Mouse (Mus musculus) neural tube, embryonic 14.5 days (tissue): ENCODE measurements at regions not wholly inside any gene's neighbourhood (a gene's known extent, or its start where the extent isn't known, plus 50 kb on each side); places are given as distances from the start of the nearest gene placed in this dataset.

Source experiments
- ATAC-seq: fragments of 200-750 bp; cut with Nextera tagmentation; 2 replicates; pipeline ENCODE4 v1.8.0; 2017; ENCODE audit warnings: low read depth, mild to moderate bottlenecking, moderate TSS enrichment, moderate library complexity
- H3K27ac ChIP-seq: fragments of 300-500 bp; sonication (generic); 2 replicates; pipeline ENCODE4 v1.5.1; 2014; ENCODE audit warnings: low read depth, mild to moderate bottlenecking, control low read depth, low read length, moderate library complexity, mixed read lengths
- H3K27me3 ChIP-seq: fragments of 300-500 bp; sonication (generic); 2 replicates; pipeline ENCODE4 v1.6.1; 2014; ENCODE audit warnings: low read length; ENCODE audit not compliant: control insufficient read depth, insufficient read depth
- H3K36me3 ChIP-seq: fragments of 300-500 bp; sonication (generic); 2 replicates; pipeline ENCODE4 v1.6.1; 2014; ENCODE audit warnings: low read length, mixed read lengths; ENCODE audit not compliant: control insufficient read depth, insufficient read depth
- H3K4me1 ChIP-seq: fragments of 300-500 bp; sonication (generic); 2 replicates; pipeline ENCODE4 v1.6.1; 2014; ENCODE audit warnings: low read length; ENCODE audit not compliant: control insufficient read depth, insufficient read depth
- H3K4me2 ChIP-seq: fragments of 300-500 bp; sonication (generic); 2 replicates; pipeline ENCODE4 v1.6.1; 2014; ENCODE audit warnings: mild to moderate bottlenecking, low read depth, low read length, control low read depth
- H3K4me3 ChIP-seq: fragments of 300-500 bp; sonication (generic); 2 replicates; pipeline ENCODE4 v1.5.1; 2014; ENCODE audit warnings: low read depth, low read length, control low read depth, mixed read lengths
- H3K9ac ChIP-seq: fragments of 300-500 bp; sonication (generic); replicated peaks from 2 replicates; pipeline ENCODE4 v1.6.1; 2014; ENCODE audit warnings: low read depth, mild to moderate bottlenecking, control low read depth, low read length, mixed read lengths
- H3K9me3 ChIP-seq: fragments of 300-500 bp; sonication (generic); 2 replicates; pipeline ENCODE4 v1.6.1; 2016; ENCODE audit warnings: low read length; ENCODE audit not compliant: control insufficient read depth

DNA sequence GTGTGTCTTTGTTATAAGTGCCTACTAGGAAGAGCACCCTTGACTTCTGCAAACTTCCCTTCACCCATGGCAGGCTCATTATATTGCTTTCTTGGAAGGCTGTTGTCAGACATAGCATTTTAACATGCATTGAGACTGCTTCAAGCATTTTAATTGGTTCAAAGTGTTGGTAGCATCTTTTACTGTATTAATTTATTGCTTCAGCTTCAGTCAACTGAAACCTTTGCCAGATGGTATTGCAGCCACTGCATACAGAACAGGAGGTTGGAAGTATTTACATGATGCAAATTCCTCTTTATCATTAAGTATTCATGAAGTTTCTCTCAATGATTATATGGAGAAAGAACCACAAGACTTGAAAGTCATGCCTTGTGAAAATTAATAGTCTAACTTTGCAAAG, 1423.6 kb downstream of the Pcdh18 start:
- H3K9me3 ChIP-seq, result no peaks in the 10 kb centered on the region
- H3K27ac ChIP-seq, result no peak overlapping the region
- peak; percentile 34; the same call in 1 of the 2 replicates for ATAC-seq
- no peaks in the 10 kb centered on the region for H3K27me3 ChIP-seq
- H3K36me3 ChIP-seq, result no peaks in the 10 kb centered on the region
- no peak overlapping the region for H3K9ac ChIP-seq
- H3K4me2 ChIP-seq, result no peak overlapping the region
- H3K4me1 ChIP-seq, result no peaks in the 10 kb centered on the region
- H3K4me3 ChIP-seq, result no peak overlapping the region
